Comparison of ENCODE assay signal across 9 mouse cellular contexts in the genomic region with DNA sequence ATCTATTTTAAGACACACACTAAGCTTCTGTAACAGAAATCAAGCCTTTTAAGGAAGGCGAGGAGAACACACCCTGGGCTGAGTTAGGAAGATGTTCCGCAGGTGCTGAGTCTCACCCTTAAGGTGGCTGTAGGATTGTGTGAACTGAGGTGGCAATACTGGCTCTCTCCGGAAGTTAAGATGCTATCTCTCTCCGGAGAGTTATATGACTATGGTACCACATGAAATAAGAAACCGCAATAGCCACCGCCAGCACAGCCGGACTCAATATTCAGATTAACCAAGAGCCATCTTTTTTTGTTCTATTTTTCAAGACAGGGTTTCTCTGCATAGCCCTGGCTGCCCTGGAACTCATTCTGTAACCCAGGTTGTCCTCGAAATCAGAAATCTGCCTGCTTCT. TPM values are rescaled to one million over a fixed set of nuclear protein-coding genes. Genes with fewer than 3 reads are reported as not detected.
DNase-seq lines count a peak whose midpoint lies in the region; ATAC-seq lines count a peak whose summit lies in the region.
"Had no signal": no experiment of that assay in that cellular context is flagged by ENCODE, and none has a peak within 500 bp of the region (broad histone marks: within the 10 kb centered on the region; RNA-seq: fewer than 3 reads in every experiment).

No protein-coding gene starts in this region.

- no peaks in the 10 kb centered on the region for H3K27me3 ChIP-seq in heart, embryonic 16.5 days (ENCODE audit: control insufficient read depth, insufficient read depth, low read length)
- H3K27me3 ChIP-seq in hindbrain, embryonic 13.5 days: no peaks in the 10 kb centered on the region
- no peaks in the 10 kb centered on the region for H3K27me3 ChIP-seq in midbrain, embryonic 11.5 days (ENCODE audit: control insufficient read depth, insufficient read depth, low read length)

- peaks cover 24% of the 10 kb centered on the region for H3K4me1 ChIP-seq in heart, embryonic 16.5 days (ENCODE audit: control insufficient read depth, insufficient read depth, low read length)
- peaks cover 40% of the 10 kb centered on the region for H3K4me1 ChIP-seq in hindbrain, embryonic 13.5 days (replicated peaks)
- peaks cover 29% of the 10 kb centered on the region for H3K4me1 ChIP-seq in midbrain, embryonic 11.5 days (ENCODE audit: control insufficient read depth, insufficient read depth, low read length)

- H3K4me2 ChIP-seq in heart, embryonic 16.5 days (ENCODE audit: low read depth, low read length): peak overlapping the region; percentile 86
- peak overlapping the region; percentile 92 for H3K4me2 ChIP-seq in hindbrain, embryonic 13.5 days
- H3K4me2 ChIP-seq in midbrain, embryonic 11.5 days: no peak overlapping the region; the same call in 1 of the 2 replicates

- DNase-seq in heart, adult 18-20 months: no peak
- peak; percentile 16 for DNase-seq in T-cell, adult 2 months (ENCODE audit: low spot score)
- DNase-seq in midbrain, embryonic 11.5 days (ENCODE audit: low spot score, missing footprints): no peak
- no peak for DNase-seq in adrenal gland, postnatal 10 days
- DNase-seq in urinary bladder, postnatal 10 days (ENCODE audit: low spot score): no peak
- DNase-seq in embryo, embryonic 9.5 days (ENCODE audit: extremely low spot score): no peak

- no peaks in the 10 kb centered on the region for H3K9me3 ChIP-seq in heart, embryonic 16.5 days (replicated peaks; ENCODE audit: control insufficient read depth, low read length)
- H3K9me3 ChIP-seq in hindbrain, embryonic 13.5 days: no peaks in the 10 kb centered on the region
- H3K9me3 ChIP-seq in midbrain, embryonic 11.5 days (ENCODE audit: control insufficient read depth, low read length): no peaks in the 10 kb centered on the region
- H3K9me3 ChIP-seq: G1E had no signal

- no peak overlapping the region; the same call in 1 of the 2 replicates for H3K9ac ChIP-seq in heart, embryonic 16.5 days (ENCODE audit: low read length)
- H3K9ac ChIP-seq in hindbrain, embryonic 13.5 days: peak overlapping the region; percentile 94
- peak overlapping the region; percentile 82; the same call in 1 of the 2 replicates for H3K9ac ChIP-seq in midbrain, embryonic 11.5 days (ENCODE audit: low read length)

- H3K27ac ChIP-seq in heart, embryonic 16.5 days (ENCODE audit: low read length): no peak overlapping the region
- H3K27ac ChIP-seq in hindbrain, embryonic 13.5 days: no peak overlapping the region
- no peak overlapping the region for H3K27ac ChIP-seq in midbrain, embryonic 11.5 days (ENCODE audit: low read depth, low read length)

- no peak for ATAC-seq in heart, embryonic 16.5 days (replicated peaks; ENCODE audit: extremely low read depth, insufficient read depth, low FRiP score)
- ATAC-seq in hindbrain, embryonic 13.5 days (ENCODE audit: low FRiP score): no peak
- no peak for ATAC-seq in midbrain, embryonic 11.5 days (ENCODE audit: low FRiP score)

- no peak overlapping the region for H3K4me3 ChIP-seq in heart, embryonic 16.5 days (ENCODE audit: low read length)
- H3K4me3 ChIP-seq in hindbrain, embryonic 13.5 days: peak overlapping the region; percentile 85
- H3K4me3 ChIP-seq in midbrain, embryonic 11.5 days (ENCODE audit: low read depth, low read length): no peak overlapping the region

- 86% methylated on average over 8 of the region's 8 CpGs for WGBS in heart, embryonic 16.5 days
- WGBS in hindbrain, embryonic 13.5 days: 95% methylated on average over 8 of the region's 8 CpGs
- whole genome bisulfite sequencing in midbrain, embryonic 11.5 days: 93% methylated on average over 8 of the region's 8 CpGs

- H3K36me3 ChIP-seq in heart, embryonic 16.5 days (ENCODE audit: control insufficient read depth, insufficient read depth): no peaks in the 10 kb centered on the region
- H3K36me3 ChIP-seq in hindbrain, embryonic 13.5 days: no peaks in the 10 kb centered on the region
- H3K36me3 ChIP-seq in midbrain, embryonic 11.5 days (ENCODE audit: control insufficient read depth, insufficient read depth, low read length): no peaks in the 10 kb centered on the region

RNA-seq across cellular contexts. Expression of a gene that starts 1.5 kb away (rescaled TPM):
- 17.8 and 21.8 TPM in 2 replicates for polyA plus RNA-seq in heart, embryonic 16.5 days (2015; fragmentation: Nextera tagmentation; extraction: Ambion mirVana)
- total RNA-seq in heart, adult 18-20 months (2021): 10 to 100 TPM; 81.2 to 83.4 TPM
- 34.5 and 36.5 TPM in 2 replicates for polyA plus RNA-seq in hindbrain, embryonic 13.5 days (2015; fragmentation: Nextera tagmentation; extraction: Ambion mirVana)
- polyA plus RNA-seq in midbrain, embryonic 11.5 days (2014; fragmentation: Nextera tagmentation; extraction: Ambion mirVana): 17.1 and 21.1 TPM in 2 replicates
- total RNA-seq in adrenal gland, postnatal 10 days (2021): 10 to 100 TPM; 63.1 to 69.5 TPM

RNA-seq across cellular contexts. Expression of a gene that starts 54.4 kb away (rescaled TPM):
- polyA plus RNA-seq in heart, embryonic 16.5 days (2015; fragmentation: Nextera tagmentation; extraction: Ambion mirVana): 32.7 and 35.0 TPM in 2 replicates
- 10 to 100 TPM; 34.8 to 37.3 TPM for total RNA-seq in heart, adult 18-20 months (2021)
- polyA plus RNA-seq in hindbrain, embryonic 13.5 days (2015; fragmentation: Nextera tagmentation; extraction: Ambion mirVana): 5.3 and 6.2 TPM in 2 replicates
- 5.4 and 7.0 TPM in 2 replicates for polyA plus RNA-seq in midbrain, embryonic 11.5 days (2014; fragmentation: Nextera tagmentation; extraction: Ambion mirVana)
- total RNA-seq in adrenal gland, postnatal 10 days (2021): 10 to 100 TPM; 56.1 to 61.2 TPM
